Mouse (Mus musculus) megakaryocyte, embryonic 14.5 days (primary cell): ENCODE results near the gene Mat2a.

Experiments used
- FLI1 ChIP-seq: IDR thresholded peaks from 2 replicates; pipeline ENCODE4 v1.6.1; 2012; ENCODE audit warnings: low read length, inconsistent platforms, mixed read lengths
- GATA1 ChIP-seq: IDR thresholded peaks from 3 replicates; pipeline ENCODE4 v1.6.1; 2012; ENCODE audit warnings: mixed read lengths, low read length, inconsistent platforms, borderline replicate concordance

DNA sequence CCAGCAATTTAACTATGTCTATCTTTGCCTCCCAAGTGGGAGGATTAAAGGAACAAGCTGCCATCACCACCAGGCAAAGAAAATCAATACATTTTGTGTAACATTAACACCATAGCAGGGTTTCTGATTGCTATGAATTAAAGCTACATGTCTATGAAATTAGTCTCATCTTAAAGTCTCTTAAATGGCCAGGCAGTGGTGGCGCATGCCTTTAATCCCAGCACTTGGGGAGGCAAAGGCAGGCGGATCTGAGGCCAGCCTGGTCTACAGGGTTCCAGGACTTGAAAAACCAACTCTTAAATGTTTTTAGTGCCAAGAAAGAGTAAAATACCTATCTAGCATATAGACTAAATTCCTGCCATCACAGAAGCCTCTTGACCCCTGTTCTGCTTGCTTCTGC lies 7.2 kb downstream of the Mat2a start:
- TF ChIP-seq FLI1 (no peak), GATA1 (no peak)
